Mouse (Mus musculus) heart, embryonic 11.5 days (tissue): Measurements from ENCODE around the gene Tgfbrap1. TPM values are rescaled to one million over a fixed set of nuclear protein-coding genes. Genes with fewer than 3 reads are reported as not detected.

Experiments used
- ATAC-seq: fragments of 200-750 bp; cut with Nextera tagmentation; replicated peaks from 2 replicates; pipeline ENCODE4 v1.8.0; 2017; ENCODE audit warnings: moderate library complexity; ENCODE audit not compliant: insufficient number of reproducible peaks, low FRiP score, low TSS enrichment
- H3K27ac ChIP-seq: fragments of 300-500 bp; sonication (generic); 2 replicates; pipeline ENCODE4 v1.5.1; 2014; ENCODE audit warnings: mild to moderate bottlenecking, low read depth, low read length
- H3K27me3 ChIP-seq: fragments of 300-500 bp; sonication (generic); 2 replicates; pipeline ENCODE4 v1.6.1; 2014; ENCODE audit warnings: mild to moderate bottlenecking, low read length, mixed read lengths; ENCODE audit not compliant: control insufficient read depth, insufficient read depth
- H3K36me3 ChIP-seq: fragments of 300-500 bp; sonication (generic); 2 replicates; pipeline ENCODE4 v1.6.1; 2014; ENCODE audit warnings: mild to moderate bottlenecking, low read length, moderate library complexity, mixed read lengths; ENCODE audit not compliant: control insufficient read depth, insufficient read depth
- H3K4me1 ChIP-seq: fragments of 300-500 bp; sonication (generic); 2 replicates; pipeline ENCODE4 v1.6.1; 2014; ENCODE audit warnings: low read length; ENCODE audit not compliant: control insufficient read depth, insufficient read depth
- H3K4me2 ChIP-seq: fragments of 300-500 bp; sonication (generic); 2 replicates; pipeline ENCODE4 v1.6.1; 2014; ENCODE audit warnings: mild to moderate bottlenecking, moderate library complexity
- H3K4me3 ChIP-seq: fragments of 300-500 bp; sonication (generic); 2 replicates; pipeline ENCODE4 v1.5.1; 2014; ENCODE audit warnings: low read depth, low read length
- H3K9ac ChIP-seq: fragments of 300-500 bp; sonication (generic); 2 replicates; pipeline ENCODE4 v1.6.1; 2014; ENCODE audit warnings: mild to moderate bottlenecking, low read depth, low read length, moderate library complexity
- H3K9me3 ChIP-seq: fragments of 300-500 bp; sonication (generic); replicated peaks from 2 replicates; pipeline ENCODE4 v1.6.1; 2016; ENCODE audit warnings: low read length; ENCODE audit not compliant: control insufficient read depth
- WGBS: fragments of 180-500 bp; shearing (Covaris S2); extraction: QIAGEN DNeasy Blood & Tissue Kit; methylation state at CpG from one replicate; pipeline ENCODE4 v1.1.7; 2014; ENCODE audit not compliant: insufficient replicate concordance; 5-methylcytosine and 5-hydroxymethylcytosine counted together
- polyA plus RNA-seq: library from polyadenylated mRNA; unstranded; fragments of >200 nt; fragmentation: Nextera tagmentation; extraction: Ambion mirVana; gene quantifications from 2 replicates; pipeline ENCODE4 v1.2.1, GENCODE M21; 2014

Gene Tgfbrap1
- polyA plus RNA-seq, 1 experiment from 2014 or later, result 8.7 TPM

DNA sequence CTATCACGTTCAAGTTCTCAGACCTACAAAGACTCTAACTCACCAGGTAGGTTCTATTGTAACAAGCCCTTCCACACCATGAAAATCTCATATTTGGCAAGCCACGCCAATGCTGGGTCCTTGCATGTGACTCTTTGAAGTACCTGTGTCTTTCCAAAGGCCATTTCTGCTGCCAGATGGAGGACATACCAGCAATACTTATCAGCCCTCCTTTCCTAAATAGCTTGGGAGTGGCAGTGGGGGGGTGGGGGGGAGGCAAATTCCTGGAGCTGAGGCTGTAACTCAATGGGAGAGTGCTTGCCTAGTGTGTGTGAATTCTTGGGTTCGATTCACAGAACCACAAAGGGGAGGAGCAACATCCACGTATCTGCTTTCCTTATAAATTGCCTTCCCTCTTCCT is 26.3 kb upstream of the Tgfbrap1 start:
- H3K27ac ChIP-seq, result no peak overlapping the region
- no peaks in the 10 kb centered on the region for H3K9me3 ChIP-seq
- H3K4me2 ChIP-seq, result no peak overlapping the region
- WGBS, result 61% methylated on average over 4 of the region's 4 CpGs
- H3K4me1 ChIP-seq, result peaks cover 13% of the 10 kb centered on the region; the same call in 1 of the 2 replicates
- H3K27me3 ChIP-seq, result no peaks in the 10 kb centered on the region
- peaks cover 27% of the 10 kb centered on the region for H3K36me3 ChIP-seq
- H3K4me3 ChIP-seq, result no peak overlapping the region
- no peak overlapping the region for H3K9ac ChIP-seq
- no peak for ATAC-seq

DNA sequence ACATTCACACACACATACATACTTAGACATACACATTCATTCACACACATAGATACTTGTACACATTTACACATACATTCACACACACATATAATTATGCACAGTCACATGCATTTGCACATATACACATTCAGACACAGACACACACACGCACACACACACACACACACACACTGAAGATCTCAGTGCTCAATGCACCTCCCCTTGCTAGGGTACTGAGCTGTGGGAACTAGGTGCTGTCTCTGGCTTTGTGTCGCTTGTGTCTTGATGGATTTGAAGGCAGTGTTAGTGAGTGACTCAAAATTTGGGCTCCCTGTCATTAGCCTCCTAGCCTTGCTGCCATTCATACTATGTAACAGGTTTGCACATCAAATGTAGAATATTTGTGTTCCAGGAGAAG is 24.2 kb upstream of the Tgfbrap1 start:
- H3K36me3 ChIP-seq, result peaks cover 22% of the 10 kb centered on the region

DNA sequence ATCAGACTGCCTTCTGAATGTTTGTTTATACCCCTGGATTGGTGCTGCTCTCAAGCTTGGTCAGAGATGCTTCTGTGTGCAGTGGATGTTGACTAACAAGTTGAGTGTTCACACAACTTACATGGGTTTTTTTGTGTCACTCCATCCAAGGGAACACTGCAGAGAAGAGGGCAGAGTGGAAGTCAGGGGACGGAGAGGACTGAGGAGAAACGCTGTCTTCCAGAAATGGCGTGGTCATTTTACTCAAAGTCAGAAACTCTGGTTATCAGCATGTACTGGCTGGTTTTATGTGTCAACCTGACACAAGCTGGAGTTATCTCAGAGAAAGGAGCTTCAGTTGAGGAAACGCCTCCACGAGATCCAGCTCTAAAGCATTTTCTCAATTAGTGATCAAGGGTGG is 22.5 kb upstream of the Tgfbrap1 start:
- Histone ChIP-seq H3K36me3 (peaks cover 24% of the 10 kb centered on the region), H3K9me3 (no peaks in the 10 kb centered on the region), H3K9ac (no peak overlapping the region), H3K27ac (no peak overlapping the region), H3K4me3 (no peak overlapping the region), H3K4me2 (no peak overlapping the region), H3K27me3 (no peaks in the 10 kb centered on the region), H3K4me1 (peaks cover 5% of the 10 kb centered on the region; the same call in 1 of the 2 replicates)
- ATAC-seq, result no peak
- WGBS, result 83% methylated on average over 5 of the region's 5 CpGs

More for the DNA sequence above, 24.2 kb upstream of the Tgfbrap1 start:
- WGBS, result 88% methylated on average over 2 of the region's 2 CpGs
- Histone ChIP-seq H3K9me3 (no peaks in the 10 kb centered on the region), H3K4me3 (no peak overlapping the region), H3K4me2 (no peak overlapping the region), H3K9ac (no peak overlapping the region), H3K27ac (no peak overlapping the region), H3K27me3 (no peaks in the 10 kb centered on the region), H3K4me1 (peaks cover 5% of the 10 kb centered on the region; the same call in 1 of the 2 replicates)
- ATAC-seq, result no peak

DNA sequence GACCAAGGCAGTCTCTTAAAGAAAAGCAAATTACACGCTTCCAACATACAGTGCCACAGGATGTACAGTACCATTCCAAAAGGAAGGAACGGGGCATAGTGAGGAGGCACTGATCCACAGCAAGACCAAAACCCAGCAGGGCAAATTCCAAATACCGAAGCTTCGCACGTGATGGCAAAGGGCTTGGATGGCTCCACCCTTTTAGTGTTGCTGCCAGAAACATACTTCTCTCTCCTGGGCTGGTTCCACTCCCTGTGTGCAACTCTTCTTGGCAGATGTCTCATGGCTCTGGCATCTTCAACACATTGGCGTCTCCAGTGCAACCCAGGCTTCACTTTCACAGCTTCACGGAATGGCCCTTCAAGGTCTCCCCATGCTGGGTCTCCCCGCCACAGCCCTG is 19.0 kb upstream of the Tgfbrap1 start:
- no peaks in the 10 kb centered on the region for H3K9me3 ChIP-seq
- H3K36me3 ChIP-seq, result peaks cover 18% of the 10 kb centered on the region; the same call in 1 of the 2 replicates
- no peaks in the 10 kb centered on the region for H3K4me1 ChIP-seq
- WGBS, result 90% methylated on average over 8 of the region's 8 CpGs
- no peak overlapping the region for H3K9ac ChIP-seq
- no peaks in the 10 kb centered on the region for H3K27me3 ChIP-seq
- ATAC-seq, result no peak
- no peak overlapping the region for H3K27ac ChIP-seq
- no peak overlapping the region for H3K4me2 ChIP-seq
- no peak overlapping the region for H3K4me3 ChIP-seq

DNA sequence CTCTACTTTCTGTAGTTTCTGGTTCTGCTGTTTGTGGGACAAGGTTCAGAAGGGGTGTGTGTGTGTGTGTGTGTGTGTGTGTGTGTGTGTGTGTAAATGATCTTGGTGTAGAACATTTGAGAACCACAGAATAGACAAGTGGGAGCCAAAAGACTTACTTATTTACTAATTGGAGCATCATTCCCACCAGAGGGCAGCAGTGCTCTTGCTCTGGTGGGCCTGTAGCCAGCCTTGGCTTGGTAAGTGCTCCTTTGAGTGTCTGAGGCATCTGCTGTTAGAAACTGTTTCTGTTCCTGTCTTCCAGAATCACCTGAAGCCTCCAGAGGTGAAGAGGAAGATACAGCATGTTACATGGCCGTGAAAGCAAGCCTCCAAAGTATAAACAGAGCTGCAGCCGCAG is 14.4 kb upstream of the Tgfbrap1 start:
- Histone ChIP-seq H3K27ac (no peak overlapping the region), H3K4me1 (no peaks in the 10 kb centered on the region), H3K27me3 (no peaks in the 10 kb centered on the region), H3K4me3 (no peak overlapping the region), H3K9ac (no peak overlapping the region), H3K36me3 (peaks cover 18% of the 10 kb centered on the region; the same call in 1 of the 2 replicates), H3K4me2 (no peak overlapping the region), H3K9me3 (no peaks in the 10 kb centered on the region)
- WGBS, result 74% methylated on average over 2 of the region's 2 CpGs
- no peak for ATAC-seq

DNA sequence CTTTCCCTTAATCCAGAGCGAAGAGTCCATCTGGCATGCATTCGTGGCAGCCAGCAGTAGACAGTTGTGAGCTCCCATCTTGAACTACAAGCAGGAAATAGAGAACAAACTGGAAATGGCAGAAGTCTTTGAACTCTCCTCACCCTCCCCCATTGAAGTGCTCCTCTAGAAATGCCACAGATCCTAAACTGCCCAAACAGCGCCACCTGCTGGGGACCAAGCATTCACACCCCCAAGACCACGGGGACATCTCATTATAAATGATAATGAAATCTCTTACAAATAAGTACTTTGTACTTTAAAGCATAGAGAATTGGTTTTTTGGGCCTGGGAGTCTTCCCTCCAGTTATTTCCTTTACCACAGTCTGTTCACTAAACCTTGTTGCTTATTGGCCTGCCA is 12.1 kb upstream of the Tgfbrap1 start:
- ATAC-seq, result no peak
- Histone ChIP-seq H3K4me3 (no peak overlapping the region), H3K4me2 (no peak overlapping the region), H3K36me3 (peaks cover 13% of the 10 kb centered on the region), H3K4me1 (no peaks in the 10 kb centered on the region), H3K9ac (no peak overlapping the region), H3K9me3 (no peaks in the 10 kb centered on the region), H3K27me3 (no peaks in the 10 kb centered on the region), H3K27ac (no peak overlapping the region)
- 53% methylated on average over 4 of the region's 4 CpGs for whole genome bisulfite sequencing

DNA sequence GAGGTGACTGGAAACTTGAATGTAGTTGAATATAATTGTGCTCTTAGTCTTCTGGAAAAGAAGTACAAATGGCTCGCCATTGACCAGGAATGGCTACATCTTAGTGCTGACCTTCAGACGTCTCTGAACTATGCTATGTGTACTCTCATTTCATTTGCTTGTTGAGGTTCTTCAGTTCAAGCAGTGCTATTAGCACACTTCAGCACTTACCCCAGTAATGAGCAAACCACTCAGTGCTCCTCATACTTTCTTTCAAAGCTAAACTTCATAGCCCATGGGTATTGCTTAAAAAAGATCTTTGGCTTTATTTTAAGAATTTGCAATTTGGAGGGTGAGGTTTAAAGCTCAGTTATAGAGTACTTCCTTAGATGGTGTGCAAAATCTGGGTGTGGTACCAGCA is 10.3 kb upstream of the Tgfbrap1 start:
- H3K4me3 ChIP-seq, result no peak overlapping the region
- ATAC-seq, result no peak
- no peaks in the 10 kb centered on the region for H3K27me3 ChIP-seq
- no peak overlapping the region for H3K9ac ChIP-seq
- H3K4me1 ChIP-seq, result no peaks in the 10 kb centered on the region
- WGBS, result 71% methylated on average over 2 of the region's 2 CpGs
- no peak overlapping the region for H3K4me2 ChIP-seq
- no peak overlapping the region for H3K27ac ChIP-seq
- peaks cover 15% of the 10 kb centered on the region for H3K36me3 ChIP-seq
- no peaks in the 10 kb centered on the region for H3K9me3 ChIP-seq

DNA sequence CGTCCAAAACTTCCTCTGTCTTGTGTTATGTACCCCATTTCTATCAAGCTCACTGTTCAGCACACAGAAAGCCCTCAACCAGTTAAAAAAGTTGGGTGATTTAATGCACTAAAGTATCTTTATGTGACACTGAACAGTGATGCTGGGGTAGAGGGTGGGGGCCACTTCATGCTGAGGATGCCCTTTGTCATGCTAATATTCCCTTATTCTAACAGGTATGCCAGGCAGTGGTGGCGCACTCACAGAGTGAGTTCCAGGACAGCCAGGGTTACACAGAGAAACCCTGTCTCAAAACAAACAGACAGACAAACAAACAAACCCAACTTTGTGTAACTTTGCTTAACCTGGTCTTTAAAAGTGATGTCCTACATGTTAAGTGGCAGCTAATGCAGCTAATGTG is 4.2 kb downstream of the Tgfbrap1 start:
- H3K27me3 ChIP-seq, result no peaks in the 10 kb centered on the region
- H3K4me2 ChIP-seq, result no peak overlapping the region
- 86% methylated on average over 2 of the region's 2 CpGs for WGBS
- H3K4me3 ChIP-seq, result no peak overlapping the region
- H3K9ac ChIP-seq, result no peak overlapping the region
- no peak overlapping the region for H3K27ac ChIP-seq
- H3K4me1 ChIP-seq, result peaks cover 6% of the 10 kb centered on the region
- H3K9me3 ChIP-seq, result no peaks in the 10 kb centered on the region
- no peak for ATAC-seq
- H3K36me3 ChIP-seq, result no peaks in the 10 kb centered on the region
